Mouse (Mus musculus): ENCODE data around the gene Mrpl35.
A peak's percentile ranks its signal among the peaks of the same experiment; 100 is the strongest.
"Not testable (repeated sequence)": the region's sequence is repeated elsewhere in the genome, so short reads cannot be mapped to it uniquely, and the experiment has no call there.

Gene Mrpl35

GRCm38 (mm10) chr6:71826869-71827268 lies at the start of gene Mrpl35:
Gene Mrpl35, minus strand, starts transcription at chr6:71826969.
- no peak for DNase-seq

GRCm38 (mm10) chr6:71871396-71871795 lies 44.6 kb upstream of the Mrpl35 start:
- DNase-seq, result no peak

- DNase-seq, result no peak
Measured at GRCm38 (mm10) chr6:71868809-71869208, 42.0 kb upstream of the Mrpl35 start.

- DNase-seq, result no peak
Measured at GRCm38 (mm10) chr6:71867751-71868150, 41.0 kb upstream of the Mrpl35 start.

GRCm38 (mm10) chr6:71846906-71847305 lies 20.1 kb upstream of the Mrpl35 start:
- not testable (repeated sequence) for DNase-seq

GRCm38 (mm10) chr6:71840597-71841290 lies 14.0 kb upstream of the Mrpl35 start:
- no peak for DNase-seq

GRCm38 (mm10) chr6:71839815-71840214 lies 13.0 kb upstream of the Mrpl35 start:
- no peak for DNase-seq

- DNase-seq, result peak; percentile 50
Measured at GRCm38 (mm10) chr6:71836811-71837210, 10.0 kb upstream of the Mrpl35 start.

- peak; percentile 98 for DNase-seq
Measured at GRCm38 (mm10) chr6:71831581-71831960, 4.8 kb upstream of the Mrpl35 start.

- peak; percentile 97 for DNase-seq
Measured at GRCm38 (mm10) chr6:71830690-71831580, 4.2 kb upstream of the Mrpl35 start, which contains the start of gene Immt. Gene Immt, plus strand, starts transcription at chr6:71831331.

GRCm38 (mm10) chr6:71829768-71830167 lies 3.0 kb upstream of the Mrpl35 start:
- DNase-seq, result no peak

- no peak for DNase-seq
Measured at GRCm38 (mm10) chr6:71823961-71824360, 2.8 kb downstream of the Mrpl35 start.

- peak; percentile 88 for DNase-seq
Measured at GRCm38 (mm10) chr6:71823488-71823887, 3.3 kb downstream of the Mrpl35 start.

- DNase-seq, result no peak
Measured at GRCm38 (mm10) chr6:71823085-71823484, 3.7 kb downstream of the Mrpl35 start.

GRCm38 (mm10) chr6:71819764-71820292 lies 6.9 kb downstream of the Mrpl35 start:
- DNase-seq, result no peak

GRCm38 (mm10) chr6:71812820-71813219 lies 13.9 kb downstream of the Mrpl35 start:
- DNase-seq, result no peak

- DNase-seq, result no peak
Measured at GRCm38 (mm10) chr6:71809890-71810289, 16.9 kb downstream of the Mrpl35 start.

- no peak for DNase-seq
Measured at GRCm38 (mm10) chr6:71806713-71807112, 20.1 kb downstream of the Mrpl35 start.

- DNase-seq, result peak; percentile 75
Measured at GRCm38 (mm10) chr6:71804061-71804829, 22.5 kb downstream of the Mrpl35 start.

GRCm38 (mm10) chr6:71803609-71804008 lies 23.2 kb downstream of the Mrpl35 start:
- DNase-seq, result no peak

GRCm38 (mm10) chr6:71801714-71802094 lies 25.1 kb downstream of the Mrpl35 start:
- DNase-seq, result no peak

GRCm38 (mm10) chr6:71801011-71801713 lies 25.6 kb downstream of the Mrpl35 start:
- DNase-seq, result no peak

Measured in cerebellum, adult 9-10 months (tissue).